Mouse (Mus musculus): ENCODE measurements around the gene Rbms3.

Rbms3 gene

GRCm38 (mm10) chr9:117102198-117102930, 527.3 kb downstream of the Rbms3 start:
- no peak for DNase-seq (ENCODE audit: low read depth, low spot score)

- no peak for DNase-seq (ENCODE audit: low read depth, low spot score)
Measured at GRCm38 (mm10) chr9:117100181-117100580, 529.5 kb downstream of the Rbms3 start.

GRCm38 (mm10) chr9:117093551-117093950, 536.2 kb downstream of the Rbms3 start:
- no peak for DNase-seq (ENCODE audit: low read depth, low spot score)

GRCm38 (mm10) chr9:117092177-117092555, 537.5 kb downstream of the Rbms3 start:
- DNase-seq (ENCODE audit: low read depth, low spot score) = no peak

- no peak for DNase-seq (ENCODE audit: low read depth, low spot score)
Measured at GRCm38 (mm10) chr9:117091253-117092176, 538.2 kb downstream of the Rbms3 start.

GRCm38 (mm10) chr9:117089409-117090147, 540.1 kb downstream of the Rbms3 start:
- no peak for DNase-seq (ENCODE audit: low read depth, low spot score)

DNA sequence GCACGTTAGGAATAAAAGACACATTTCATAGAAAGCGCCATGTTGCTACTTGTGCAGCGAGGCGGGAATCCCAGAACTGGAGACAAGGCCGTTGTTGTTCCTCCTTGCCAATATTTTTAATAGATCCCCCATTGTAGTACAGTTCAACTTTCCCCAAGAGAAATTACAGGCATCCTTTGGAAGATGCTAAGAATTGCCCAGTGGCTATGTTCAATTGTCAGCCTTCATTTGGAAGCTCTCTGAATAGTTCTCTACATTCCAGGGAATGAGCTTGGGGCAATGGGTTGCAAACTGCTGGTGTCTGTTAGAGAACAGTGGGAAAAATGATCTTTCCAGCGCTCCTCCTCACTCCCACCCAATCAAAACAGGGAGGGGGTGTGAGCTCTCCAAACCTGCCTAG, 541.4 kb downstream of the Rbms3 start:
- no peak for DNase-seq (ENCODE audit: low read depth, low spot score)

- DNase-seq (ENCODE audit: low read depth, low spot score) = no peak
Measured at GRCm38 (mm10) chr9:117085706-117086105, 544.0 kb downstream of the Rbms3 start.

DNA sequence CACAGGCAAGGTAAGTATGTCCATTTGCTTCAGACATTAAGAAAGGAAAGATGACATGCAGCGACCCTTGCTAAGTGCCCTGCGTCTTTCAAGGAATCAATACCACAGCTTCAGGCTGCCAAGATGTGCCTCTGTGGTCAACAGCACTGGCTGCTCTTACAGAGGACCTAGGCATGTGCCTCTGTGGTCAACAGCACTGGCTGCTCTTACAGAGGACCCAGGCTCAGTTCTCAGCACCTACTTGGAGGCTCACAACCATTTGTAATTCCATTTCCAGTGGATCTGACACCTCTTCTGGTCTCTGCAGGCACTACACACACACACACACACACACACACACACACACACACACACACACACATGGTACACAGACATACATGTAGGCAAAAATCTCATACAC, 545.2 kb downstream of the Rbms3 start:
- no peak for DNase-seq (ENCODE audit: low read depth, low spot score)

GRCm38 (mm10) chr9:117079471-117079870, 550.2 kb downstream of the Rbms3 start:
- DNase-seq (ENCODE audit: low read depth, low spot score) = no peak

DNA sequence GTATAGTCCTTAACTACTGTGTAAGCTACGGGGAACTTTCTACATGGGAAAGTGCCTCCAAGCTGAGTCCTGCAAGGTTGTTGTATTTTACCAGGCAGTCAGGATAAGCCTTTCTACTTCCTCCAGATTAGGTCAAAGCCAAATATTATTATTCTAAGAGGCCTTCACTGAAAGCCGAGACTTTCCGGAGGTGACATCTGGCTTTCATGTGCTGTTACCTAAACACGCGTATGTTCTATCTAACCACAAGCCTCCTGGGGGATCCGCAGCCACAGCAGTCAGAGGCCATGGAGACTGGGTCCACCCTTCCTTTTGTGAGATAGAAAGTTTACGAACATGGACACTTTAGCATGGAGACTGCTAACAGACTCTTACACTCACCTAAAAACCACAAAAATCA, 552.2 kb downstream of the Rbms3 start:
- DNase-seq (ENCODE audit: low read depth, low spot score) = no peak

GRCm38 (mm10) chr9:117076785-117077184, 552.9 kb downstream of the Rbms3 start:
- no peak for DNase-seq (ENCODE audit: low read depth, low spot score)

DNA sequence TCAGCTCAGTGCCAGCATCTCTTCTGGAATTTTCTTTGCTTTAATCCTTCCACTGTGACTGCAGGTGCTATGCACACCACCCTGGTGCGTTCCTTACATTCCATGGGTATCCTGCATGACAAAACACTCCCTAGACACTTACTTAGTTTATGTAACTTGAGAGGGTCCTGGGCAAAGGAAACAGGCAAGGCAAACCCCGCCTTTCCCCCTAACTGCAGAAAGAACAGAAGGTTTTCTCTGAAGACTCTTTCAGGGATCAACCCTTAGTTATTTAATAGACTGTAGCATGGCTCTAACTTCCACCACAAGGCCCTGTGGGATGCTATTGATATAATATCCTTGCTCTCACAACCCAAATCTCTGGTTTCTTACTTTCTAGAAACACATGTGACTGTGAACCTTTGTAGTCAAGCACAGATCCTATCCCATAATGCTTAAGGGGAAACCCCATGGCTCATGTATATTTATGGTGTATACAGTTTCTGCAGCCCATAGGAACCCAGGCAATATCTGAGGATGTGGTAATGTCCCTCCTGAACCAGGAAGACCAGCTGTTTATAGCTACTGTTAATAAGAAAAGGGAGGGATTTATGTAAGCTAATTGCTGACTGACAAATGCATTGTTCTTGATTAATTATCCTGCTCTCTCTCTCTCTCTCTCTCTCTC, 557.1 kb downstream of the Rbms3 start:
- peak; percentile 93 for DNase-seq (ENCODE audit: low read depth, low spot score)

DNA sequence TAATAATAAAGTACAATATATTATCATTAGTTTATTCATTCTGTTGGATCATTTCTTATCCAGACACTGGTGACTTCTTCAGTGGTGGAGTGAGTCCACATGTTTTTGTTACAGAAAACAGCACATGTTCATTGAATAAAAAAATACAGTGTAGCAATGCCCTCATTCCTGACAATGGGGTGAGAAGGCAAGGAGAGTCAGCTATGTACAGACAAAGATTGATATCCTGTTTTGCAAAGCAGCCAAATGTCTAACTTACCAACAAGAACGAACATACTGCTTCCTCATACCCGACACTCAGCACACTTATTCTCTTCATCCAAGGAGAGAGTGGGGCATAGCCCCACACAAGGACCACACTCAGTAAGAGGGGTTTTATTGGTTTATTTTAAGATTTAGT, 559.1 kb downstream of the Rbms3 start:
- no peak for DNase-seq (ENCODE audit: low read depth, low spot score)

GRCm38 (mm10) chr9:117069232-117069631, 560.5 kb downstream of the Rbms3 start:
- no peak for DNase-seq (ENCODE audit: low read depth, low spot score)

DNA sequence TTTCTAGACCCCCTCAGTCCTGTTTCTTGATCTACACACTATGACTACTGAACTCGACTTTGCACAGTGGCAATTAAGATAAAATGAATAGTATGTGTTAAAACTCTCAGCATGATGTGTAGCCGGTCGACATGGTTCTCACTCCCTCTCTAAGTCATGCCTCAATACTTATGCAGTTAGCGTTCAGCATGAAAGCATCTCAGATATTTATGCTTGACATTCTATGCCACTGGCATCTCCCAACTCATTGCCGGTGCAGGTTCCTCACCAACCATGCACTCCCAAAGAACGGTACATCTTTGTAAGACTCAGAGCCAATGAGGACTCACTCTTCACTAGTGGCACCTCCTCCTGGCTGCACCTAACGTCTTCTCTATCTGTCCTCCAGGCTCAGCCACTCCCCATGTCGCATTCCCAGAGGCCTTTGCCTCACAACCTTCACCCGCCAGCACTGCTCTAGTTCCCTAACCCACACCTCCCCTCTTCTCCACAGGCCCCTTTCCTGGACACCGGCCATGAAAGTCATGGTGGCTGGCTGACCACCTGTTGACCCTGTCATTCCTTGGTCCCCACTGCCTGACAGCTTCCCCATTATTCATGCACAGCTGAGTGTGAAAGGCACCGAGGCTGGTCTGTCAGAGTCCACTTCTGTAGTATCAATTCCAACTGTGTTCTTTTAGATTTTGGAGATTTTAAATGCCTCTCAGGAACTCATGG, 561.9 kb downstream of the Rbms3 start:
- no peak for DNase-seq (ENCODE audit: low read depth, low spot score)

DNA sequence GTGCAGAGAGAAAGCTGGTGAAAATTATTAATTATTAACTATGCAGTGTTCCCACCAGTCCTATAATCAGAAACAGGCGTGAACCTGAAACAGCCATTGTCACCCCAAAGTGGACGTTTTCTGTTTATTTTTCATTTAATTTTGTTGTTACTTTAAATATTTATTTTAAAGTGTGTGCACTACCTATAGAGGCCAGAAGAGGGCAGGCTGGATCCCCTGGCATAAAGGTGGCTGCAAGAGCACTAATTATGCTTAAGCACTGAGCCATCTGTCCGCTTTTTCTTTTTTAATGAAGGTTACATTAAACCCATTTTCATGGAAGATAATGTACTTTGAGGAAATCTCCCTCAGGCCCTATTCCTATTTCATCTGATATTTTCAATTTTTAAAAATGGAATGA, 563.2 kb downstream of the Rbms3 start:
- peak; percentile 16 for DNase-seq (ENCODE audit: low read depth, low spot score)

DNA sequence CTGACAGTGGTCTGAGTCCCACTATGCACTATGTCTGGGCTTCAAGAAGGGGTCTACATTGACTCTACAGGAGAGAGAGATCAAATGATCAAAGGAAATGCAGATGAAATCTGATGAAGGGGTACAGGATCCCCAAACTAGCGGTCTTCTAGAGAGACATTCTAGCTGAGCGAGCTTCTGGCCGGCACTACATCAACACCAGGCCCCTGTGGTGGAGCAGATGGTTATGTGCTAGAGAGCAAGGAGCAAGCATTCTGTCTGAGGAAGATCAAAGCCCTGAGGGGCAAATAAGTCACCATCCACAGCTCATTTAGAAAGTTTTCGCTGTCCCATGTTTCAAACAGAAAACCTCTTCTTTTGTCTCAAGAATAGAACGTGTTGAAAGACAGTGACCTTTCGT, 564.1 kb downstream of the Rbms3 start:
- DNase-seq (ENCODE audit: low read depth, low spot score) = no peak

GRCm38 (mm10) chr9:117059586-117059985, 570.1 kb downstream of the Rbms3 start:
- no peak for DNase-seq (ENCODE audit: low read depth, low spot score)

- no peak for DNase-seq (ENCODE audit: low read depth, low spot score)
Measured at GRCm38 (mm10) chr9:117059135-117059534, 570.6 kb downstream of the Rbms3 start.

- DNase-seq (ENCODE audit: low read depth, low spot score) = peak; percentile 62
Measured at GRCm38 (mm10) chr9:117051935-117052334, 577.8 kb downstream of the Rbms3 start.

Data from R1 (cell line).